Mouse (Mus musculus): ENCODE measurements at regions not wholly inside any gene's neighbourhood (a gene's known extent, or its start where the extent isn't known, plus 50 kb on each side); places are given as distances from the start of the nearest gene placed in this dataset.
A peak's percentile ranks its signal among the peaks of the same experiment; 100 is the strongest.

- no peaks in the 10 kb centered on the region for H3K9me3 ChIP-seq (replicated peaks)
- no peak overlapping the region for H3K9ac ChIP-seq (replicated peaks)
- H3K36me3 ChIP-seq: no peaks in the 10 kb centered on the region
- no peak for ATAC-seq (ENCODE audit: low FRiP score)
- H3K4me2 ChIP-seq: no peak overlapping the region
- H3K4me3 ChIP-seq (replicated peaks): no peak overlapping the region
- H3K4me1 ChIP-seq: no peaks in the 10 kb centered on the region
- no peaks in the 10 kb centered on the region for H3K27me3 ChIP-seq (replicated peaks)
- no peak overlapping the region for H3K27ac ChIP-seq (replicated peaks)
- WGBS: 85% methylated on average over 11 of the region's 11 CpGs
Measured at GRCm38 (mm10) chr7:129974837-129975236, 383.2 kb downstream of the Wdr11 start.

GRCm38 (mm10) chr7:129975781-129976514, 384.3 kb downstream of the Wdr11 start:
- Histone ChIP-seq H3K9me3 (replicated peaks) (no peaks in the 10 kb centered on the region), H3K4me3 (replicated peaks) (no peak overlapping the region), H3K27ac (replicated peaks) (no peak overlapping the region), H3K36me3 (no peaks in the 10 kb centered on the region), H3K9ac (replicated peaks) (no peak overlapping the region), H3K4me2 (no peak overlapping the region), H3K4me1 (no peaks in the 10 kb centered on the region), H3K27me3 (replicated peaks) (no peaks in the 10 kb centered on the region)
- 89% methylated on average over 21 of the region's 21 CpGs for WGBS
- ATAC-seq (ENCODE audit: low FRiP score): no peak

- 0 out of 2 replicates have a peak, but pooled peaks cover 5% of the 10 kb centered on the region for H3K4me1 ChIP-seq
- ATAC-seq (ENCODE audit: low FRiP score): no peak
- 89% methylated on average over 5 of the region's 5 CpGs for WGBS
- H3K4me2 ChIP-seq: no peak overlapping the region
- no peak overlapping the region for H3K4me3 ChIP-seq (replicated peaks)
- H3K9ac ChIP-seq (replicated peaks): no peak overlapping the region
- H3K27me3 ChIP-seq (replicated peaks): no peaks in the 10 kb centered on the region
- no peaks in the 10 kb centered on the region for H3K9me3 ChIP-seq (replicated peaks)
- H3K36me3 ChIP-seq: no peaks in the 10 kb centered on the region
- H3K27ac ChIP-seq (replicated peaks): no peak overlapping the region
Measured at GRCm38 (mm10) chr7:129978576-129978975, 386.9 kb downstream of the Wdr11 start.

- 63% methylated on average over 6 of the region's 6 CpGs for WGBS
- no peak for ATAC-seq (ENCODE audit: low FRiP score)
- Histone ChIP-seq H3K36me3 (no peaks in the 10 kb centered on the region), H3K4me2 (no peak overlapping the region), H3K9ac (replicated peaks) (no peak overlapping the region), H3K9me3 (replicated peaks) (no peaks in the 10 kb centered on the region), H3K4me1 (0 out of 2 replicates have a peak, but pooled peaks cover 5% of the 10 kb centered on the region), H3K4me3 (replicated peaks) (no peak overlapping the region), H3K27ac (replicated peaks) (no peak overlapping the region), H3K27me3 (replicated peaks) (no peaks in the 10 kb centered on the region)
Measured at GRCm38 (mm10) chr7:129979337-129979736, 387.7 kb downstream of the Wdr11 start.

- Histone ChIP-seq H3K27me3 (replicated peaks) (0 out of 2 replicates have a peak, but pooled peaks cover 4% of the 10 kb centered on the region), H3K9ac (replicated peaks) (no peak overlapping the region), H3K4me3 (replicated peaks) (no peak overlapping the region), H3K4me1 (0 out of 2 replicates have a peak, but pooled peaks cover 5% of the 10 kb centered on the region), H3K9me3 (replicated peaks) (no peaks in the 10 kb centered on the region), H3K4me2 (no peak overlapping the region), H3K36me3 (no peaks in the 10 kb centered on the region), H3K27ac (replicated peaks) (no peak overlapping the region)
- WGBS: 81% methylated on average over 1 of the region's 1 CpGs
- no peak for ATAC-seq (ENCODE audit: low FRiP score)
Measured at GRCm38 (mm10) chr7:129980501-129980900, 388.8 kb downstream of the Wdr11 start.

- Histone ChIP-seq H3K9me3 (replicated peaks) (no peaks in the 10 kb centered on the region), H3K27ac (replicated peaks) (no peak overlapping the region), H3K27me3 (replicated peaks) (0 out of 2 replicates have a peak, but pooled peaks cover 4% of the 10 kb centered on the region), H3K4me1 (0 out of 2 replicates have a peak, but pooled peaks cover 5% of the 10 kb centered on the region), H3K4me3 (replicated peaks) (no peak overlapping the region), H3K36me3 (no peaks in the 10 kb centered on the region), H3K9ac (replicated peaks) (no peak overlapping the region), H3K4me2 (no peak overlapping the region)
- no peak for ATAC-seq (ENCODE audit: low FRiP score)
- 43% methylated on average over 5 of the region's 5 CpGs for WGBS
Measured at GRCm38 (mm10) chr7:129982411-129982810, 390.7 kb downstream of the Wdr11 start.

- 0 out of 2 replicates have a peak, but pooled peaks cover 5% of the 10 kb centered on the region for H3K4me1 ChIP-seq
- H3K36me3 ChIP-seq: no peaks in the 10 kb centered on the region
- no peak for ATAC-seq (ENCODE audit: low FRiP score)
- no peaks in the 10 kb centered on the region for H3K9me3 ChIP-seq (replicated peaks)
- H3K27me3 ChIP-seq (replicated peaks): 0 out of 2 replicates have a peak, but pooled peaks cover 4% of the 10 kb centered on the region
- no peak overlapping the region for H3K4me2 ChIP-seq
- 87% methylated on average over 6 of the region's 6 CpGs for WGBS
- H3K27ac ChIP-seq (replicated peaks): no peak overlapping the region
- no peak overlapping the region for H3K9ac ChIP-seq (replicated peaks)
- no peak overlapping the region for H3K4me3 ChIP-seq (replicated peaks)
Measured at GRCm38 (mm10) chr7:129983601-129984120, 392.0 kb downstream of the Wdr11 start.

GRCm38 (mm10) chr7:129984367-129984766, 392.7 kb downstream of the Wdr11 start:
- 0 out of 2 replicates have a peak, but pooled peaks cover 4% of the 10 kb centered on the region for H3K27me3 ChIP-seq (replicated peaks)
- H3K9me3 ChIP-seq (replicated peaks): no peaks in the 10 kb centered on the region
- H3K4me3 ChIP-seq (replicated peaks): no peak overlapping the region
- no peak for ATAC-seq (ENCODE audit: low FRiP score)
- H3K36me3 ChIP-seq: no peaks in the 10 kb centered on the region
- WGBS: 77% methylated on average over 9 of the region's 9 CpGs
- no peak overlapping the region for H3K27ac ChIP-seq (replicated peaks)
- no peak overlapping the region for H3K9ac ChIP-seq (replicated peaks)
- H3K4me1 ChIP-seq: 0 out of 2 replicates have a peak, but pooled peaks cover 5% of the 10 kb centered on the region
- H3K4me2 ChIP-seq: no peak overlapping the region

GRCm38 (mm10) chr7:129987119-129987665, 395.5 kb downstream of the Wdr11 start:
- whole genome bisulfite sequencing: 61% methylated on average over 6 of the region's 6 CpGs

GRCm38 (mm10) chr7:129987713-129988112, 396.1 kb downstream of the Wdr11 start:
- no peak overlapping the region for H3K4me3 ChIP-seq (replicated peaks)
- no peak overlapping the region for H3K27ac ChIP-seq (replicated peaks)
- no peaks in the 10 kb centered on the region for H3K9me3 ChIP-seq (replicated peaks)
- H3K4me2 ChIP-seq: no peak overlapping the region
- no peak overlapping the region for H3K9ac ChIP-seq (replicated peaks)
- ATAC-seq (ENCODE audit: low FRiP score): no peak
- no peaks in the 10 kb centered on the region for H3K4me1 ChIP-seq
- H3K27me3 ChIP-seq (replicated peaks): peaks cover 8% of the 10 kb centered on the region; the same call in 1 of the 2 replicates
- no peaks in the 10 kb centered on the region for H3K36me3 ChIP-seq
- WGBS: 55% methylated on average over 4 of the region's 4 CpGs

More at GRCm38 (mm10) chr7:129987119-129987665, 395.5 kb downstream of the Wdr11 start:
- Histone ChIP-seq H3K27me3 (replicated peaks) (peaks cover 8% of the 10 kb centered on the region; the same call in 1 of the 2 replicates), H3K9ac (replicated peaks) (no peak overlapping the region), H3K36me3 (no peaks in the 10 kb centered on the region), H3K27ac (replicated peaks) (no peak overlapping the region), H3K9me3 (replicated peaks) (no peaks in the 10 kb centered on the region), H3K4me2 (no peak overlapping the region), H3K4me1 (0 out of 2 replicates have a peak, but pooled peaks cover 5% of the 10 kb centered on the region), H3K4me3 (replicated peaks) (no peak overlapping the region)
- no peak for ATAC-seq (ENCODE audit: low FRiP score)

- 22% methylated on average over 14 of the region's 14 CpGs for WGBS
- Histone ChIP-seq H3K4me1 (peaks cover 13% of the 10 kb centered on the region), H3K9me3 (replicated peaks) (no peaks in the 10 kb centered on the region), H3K4me3 (replicated peaks) (no peak overlapping the region), H3K9ac (replicated peaks) (no peak overlapping the region), H3K27ac (replicated peaks) (no peak overlapping the region), H3K36me3 (no peaks in the 10 kb centered on the region), H3K4me2 (no peak overlapping the region), H3K27me3 (replicated peaks) (peaks cover 4% of the 10 kb centered on the region; the same call in 1 of the 2 replicates)
- ATAC-seq (ENCODE audit: low FRiP score): peak; percentile 65
Measured at GRCm38 (mm10) chr7:129993446-129994223, 402.0 kb downstream of the Wdr11 start.

All from neural tube, embryonic 15.5 days (tissue).